Mouse (Mus musculus) neural tube, embryonic 11.5 days (tissue): Measurements from ENCODE around the gene Msh5. TPM values are rescaled to one million over a fixed set of nuclear protein-coding genes. Genes with fewer than 3 reads are reported as not detected.

Experiments used
- ATAC-seq: fragments of 200-750 bp; cut with Nextera tagmentation; 2 replicates; pipeline ENCODE4 v1.8.0; 2017; ENCODE audit warnings: moderate number of reproducible peaks, mild to moderate bottlenecking, moderate TSS enrichment, moderate library complexity; ENCODE audit not compliant: insufficient read depth, low FRiP score, low TSS enrichment
- DNase-seq: peaks from one replicate; pipeline ENCODE4 v3.0.0-alpha.2; 2015; ENCODE audit warnings: low spot score
- H3K27ac ChIP-seq: fragments of 300-500 bp; sonication (generic); 2 replicates; pipeline ENCODE4 v1.5.1; 2014; ENCODE audit warnings: low read depth, mild to moderate bottlenecking, low read length
- H3K27me3 ChIP-seq: fragments of 300-500 bp; sonication (generic); 2 replicates; pipeline ENCODE4 v1.6.1; 2014; ENCODE audit warnings: mild to moderate bottlenecking, low read length, mixed read lengths; ENCODE audit not compliant: control insufficient read depth, insufficient read depth
- H3K36me3 ChIP-seq: fragments of 300-500 bp; sonication (generic); 2 replicates; pipeline ENCODE4 v1.6.1; 2014; ENCODE audit warnings: mild to moderate bottlenecking, low read length, moderate library complexity, mixed read lengths; ENCODE audit not compliant: control insufficient read depth, insufficient read depth
- H3K4me1 ChIP-seq: fragments of 300-500 bp; sonication (generic); 2 replicates; pipeline ENCODE4 v1.6.1; 2014; ENCODE audit warnings: low read length, mixed read lengths; ENCODE audit not compliant: control insufficient read depth, insufficient read depth
- H3K4me2 ChIP-seq: fragments of 300-500 bp; sonication (generic); 2 replicates; pipeline ENCODE4 v1.6.1; 2014; ENCODE audit warnings: low read depth, mild to moderate bottlenecking, moderate library complexity
- H3K4me3 ChIP-seq: fragments of 300-500 bp; sonication (generic); 2 replicates; pipeline ENCODE4 v1.5.1; 2014; ENCODE audit warnings: low read depth, low read length
- H3K9ac ChIP-seq: fragments of 300-500 bp; sonication (generic); 2 replicates; pipeline ENCODE4 v1.6.1; 2014; ENCODE audit warnings: mild to moderate bottlenecking, low read length
- H3K9me3 ChIP-seq: fragments of 300-500 bp; sonication (generic); 2 replicates; pipeline ENCODE4 v1.6.1; 2016; ENCODE audit warnings: low read length; ENCODE audit not compliant: control insufficient read depth
- WGBS: fragments of 180-500 bp; shearing (Covaris S2); extraction: QIAGEN DNeasy Blood & Tissue Kit; methylation state at CpG from one replicate; pipeline ENCODE4 v1.1.7; 2014; 5-methylcytosine and 5-hydroxymethylcytosine counted together
- polyA plus RNA-seq: library from polyadenylated mRNA; unstranded; fragments of >200 nt; fragmentation: Nextera tagmentation; extraction: Ambion mirVana; gene quantifications from 2 replicates; pipeline ENCODE4 v1.2.1, GENCODE M21; 2014

Gene Msh5
- polyA plus RNA-seq, 1 experiment from 2014 or later, result 4.1 TPM

- DNase-seq, result no peak
Observed at GRCm38 (mm10) chr17:35022541-35023060, 23.9 kb downstream of the Msh5 start.

GRCm38 (mm10) chr17:35021842-35022477 is 24.6 kb downstream of the Msh5 start:
- Histone ChIP-seq H3K27ac (no peak overlapping the region), H3K9ac (no peak overlapping the region), H3K4me1 (no peaks in the 10 kb centered on the region), H3K4me3 (no peak overlapping the region), H3K4me2 (no peak overlapping the region), H3K36me3 (no peaks in the 10 kb centered on the region), H3K9me3 (no peaks in the 10 kb centered on the region), H3K27me3 (no peaks in the 10 kb centered on the region)
- WGBS, result 74% methylated on average over 6 of the region's 6 CpGs
- no peak for DNase-seq
- ATAC-seq, result no peak

More at GRCm38 (mm10) chr17:35022541-35023060, 23.9 kb downstream of the Msh5 start:
- Histone ChIP-seq H3K9me3 (no peaks in the 10 kb centered on the region), H3K4me3 (no peak overlapping the region), H3K27ac (no peak overlapping the region), H3K27me3 (no peaks in the 10 kb centered on the region), H3K9ac (no peak overlapping the region), H3K4me2 (no peak overlapping the region), H3K36me3 (no peaks in the 10 kb centered on the region), H3K4me1 (no peaks in the 10 kb centered on the region)
- ATAC-seq, result no peak
- 94% methylated on average over 8 of the region's 8 CpGs for WGBS

- H3K4me2 ChIP-seq, result no peak overlapping the region
- peak overlapping the region; percentile 24; the same call in 1 of the 2 replicates for H3K9ac ChIP-seq
- DNase-seq (peak; percentile 92), ATAC-seq (peak; percentile 51; the same call in 1 of the 2 replicates)
- H3K27ac ChIP-seq, result no peak overlapping the region
- no peaks in the 10 kb centered on the region for H3K36me3 ChIP-seq
- no peaks in the 10 kb centered on the region for H3K4me1 ChIP-seq
- WGBS, result 14% methylated on average over 17 of the region's 17 CpGs
- H3K4me3 ChIP-seq, result no peak overlapping the region
- H3K9me3 ChIP-seq, result no peaks in the 10 kb centered on the region
- no peaks in the 10 kb centered on the region for H3K27me3 ChIP-seq
Observed at GRCm38 (mm10) chr17:35021163-35021808, 25.3 kb downstream of the Msh5 start.

GRCm38 (mm10) chr17:35020551-35020950 is 26.0 kb downstream of the Msh5 start:
- no peaks in the 10 kb centered on the region for H3K27me3 ChIP-seq
- H3K9ac ChIP-seq, result no peak overlapping the region
- H3K27ac ChIP-seq, result no peak overlapping the region
- ATAC-seq (no peak), DNase-seq (no peak)
- WGBS, result 87% methylated on average over 8 of the region's 8 CpGs
- no peaks in the 10 kb centered on the region for H3K9me3 ChIP-seq
- H3K4me1 ChIP-seq, result no peaks in the 10 kb centered on the region
- H3K36me3 ChIP-seq, result peaks cover 3% of the 10 kb centered on the region
- H3K4me2 ChIP-seq, result no peak overlapping the region
- H3K4me3 ChIP-seq, result no peak overlapping the region

- peaks cover 9% of the 10 kb centered on the region for H3K36me3 ChIP-seq
- H3K9ac ChIP-seq, result no peak overlapping the region
- no peaks in the 10 kb centered on the region for H3K4me1 ChIP-seq
- ATAC-seq (no peak), DNase-seq (no peak)
- no peaks in the 10 kb centered on the region for H3K9me3 ChIP-seq
- no peak overlapping the region for H3K4me3 ChIP-seq
- H3K27ac ChIP-seq, result no peak overlapping the region
- 78% methylated on average over 11 of the region's 11 CpGs for whole genome bisulfite sequencing
- H3K4me2 ChIP-seq, result no peak overlapping the region
- no peaks in the 10 kb centered on the region for H3K27me3 ChIP-seq
Observed at GRCm38 (mm10) chr17:35019894-35020293, 26.7 kb downstream of the Msh5 start.

- Histone ChIP-seq H3K27me3 (no peaks in the 10 kb centered on the region), H3K9ac (no peak overlapping the region), H3K4me1 (no peaks in the 10 kb centered on the region), H3K4me2 (no peak overlapping the region), H3K27ac (no peak overlapping the region), H3K36me3 (peaks cover 21% of the 10 kb centered on the region), H3K9me3 (no peaks in the 10 kb centered on the region), H3K4me3 (no peak overlapping the region)
- 80% methylated on average over 3 of the region's 3 CpGs for WGBS
- ATAC-seq (no peak), DNase-seq (no peak)
Observed at GRCm38 (mm10) chr17:35018171-35018570, 28.4 kb downstream of the Msh5 start.

GRCm38 (mm10) chr17:35017706-35018030 is 28.9 kb downstream of the Msh5 start:
- WGBS, result 77% methylated on average over 14 of the region's 14 CpGs
- Histone ChIP-seq H3K27me3 (no peaks in the 10 kb centered on the region), H3K9me3 (no peaks in the 10 kb centered on the region), H3K27ac (no peak overlapping the region), H3K4me3 (no peak overlapping the region), H3K4me2 (no peak overlapping the region), H3K4me1 (no peaks in the 10 kb centered on the region), H3K36me3 (peaks cover 23% of the 10 kb centered on the region), H3K9ac (no peak overlapping the region)
- ATAC-seq, result no peak
- no peak for DNase-seq

GRCm38 (mm10) chr17:35016791-35017705 is 29.5 kb downstream of the Msh5 start:
- Histone ChIP-seq H3K36me3 (peaks cover 25% of the 10 kb centered on the region), H3K4me2 (no peak overlapping the region), H3K9me3 (no peaks in the 10 kb centered on the region), H3K4me3 (no peak overlapping the region), H3K4me1 (no peaks in the 10 kb centered on the region), H3K27ac (no peak overlapping the region), H3K9ac (no peak overlapping the region), H3K27me3 (no peaks in the 10 kb centered on the region)
- WGBS, result 81% methylated on average over 10 of the region's 10 CpGs
- DNase-seq (no peak), ATAC-seq (no peak)
